In genomic region chr3:95754345-95755206, GRCm38 (mm10) we compare ENCODE assay signal across 8 mouse cellular contexts. TPM values are rescaled to one million over a fixed set of nuclear protein-coding genes. Genes with fewer than 3 reads are reported as not detected.
DNase-seq lines count a peak whose midpoint lies in the region; ATAC-seq lines count a peak whose summit lies in the region.

No protein-coding gene starts in this region.

- WGBS in intestine, embryonic 14.5 days, result under 1% methylated on average over 30 of the region's 30 CpGs

- peak; percentile 83 to 88 for DNase-seq in adrenal gland, adult 18-20 months (ENCODE audit: low spot score in 2 of 2)
- peak; percentile 93 for DNase-seq in embryo, embryonic 11 days
- peak; percentile 93 for DNase-seq in gastrocnemius, postnatal 25 days
- DNase-seq in intestine, embryonic 14.5 days (ENCODE audit: low spot score), result peak; percentile 93
- peak; percentile 97 for DNase-seq in left cerebral cortex, postnatal 14 days (ENCODE audit: low spot score in 2 of 2)
- peak; percentile 92 for DNase-seq in mesoderm, embryonic 11.5 days (ENCODE audit: low read depth, low spot score)
- peak; percentile 91 to 95 for DNase-seq in right cerebral cortex, postnatal 36 days (ENCODE audit: low spot score in 2 of 2)
- peak; percentile 93 for DNase-seq in yolk sac, embryonic 10.5 days (ENCODE audit: low spot score)

- H3K9ac ChIP-seq in intestine, embryonic 14.5 days (ENCODE audit: low read length), result peak overlapping the region; percentile 71

- H3K4me1 ChIP-seq in intestine, embryonic 14.5 days (replicated peaks; ENCODE audit: control insufficient read depth, insufficient read depth, low read length), result peaks cover 3% of the 10 kb centered on the region; the same call in 1 of the 2 replicates

- H3K27me3 ChIP-seq in intestine, embryonic 14.5 days (replicated peaks; ENCODE audit: control insufficient read depth, insufficient read depth, low read length), result no peaks in the 10 kb centered on the region

- ATAC-seq in intestine, embryonic 14.5 days (replicated peaks; ENCODE audit: low FRiP score, low TSS enrichment, low read depth), result peak; percentile 95

- H3K36me3 ChIP-seq in intestine, embryonic 14.5 days (ENCODE audit: control insufficient read depth, insufficient read depth, low read length), result peaks cover 27% of the 10 kb centered on the region

- peak overlapping the region; percentile 29; the same call in 1 of the 2 replicates for H3K27ac ChIP-seq in intestine, embryonic 14.5 days (ENCODE audit: low read depth)

- H3K4me2 ChIP-seq in intestine, embryonic 14.5 days (ENCODE audit: low read length), result peak overlapping the region; percentile 76

- H3K4me3 ChIP-seq in intestine, embryonic 14.5 days (ENCODE audit: low read depth, low read length), result peak overlapping the region; percentile 93

- intact Hi-C loops in left cerebral cortex, postnatal 14 days (cut with DNase I), result no loop called here

- H3K9me3 ChIP-seq in intestine, embryonic 14.5 days (ENCODE audit: control insufficient read depth, low read length), result no peaks in the 10 kb centered on the region

RNA-seq across cellular contexts. Expression of gene Tars2, which starts 5.4 kb away (rescaled TPM):
- 10 to 100 TPM; 45.5 to 52.1 TPM for total RNA-seq in adrenal gland, adult 18-20 months (2021)
- total RNA-seq in gastrocnemius, postnatal 25 days (2021), result 10 to 100 TPM; 25.9 to 26.9 TPM
- polyA plus RNA-seq in intestine, embryonic 14.5 days (2014; fragmentation: Nextera tagmentation; extraction: Ambion mirVana), result 55.4 and 55.8 TPM in 2 replicates
- total RNA-seq in left cerebral cortex, postnatal 14 days (2021), result 10 to 100 TPM; 37.3 to 40.8 TPM

RNA-seq across cellular contexts. Expression of gene Ecm1, which starts 15.2 kb away (rescaled TPM):
- 100 to 1,000 TPM; 427 to 665 TPM for total RNA-seq in adrenal gland, adult 18-20 months (2021)
- total RNA-seq in gastrocnemius, postnatal 25 days (2021), result 10 to 100 TPM; 14.0 to 26.6 TPM
- 23.2 and 26.3 TPM in 2 replicates for polyA plus RNA-seq in intestine, embryonic 14.5 days (2014; fragmentation: Nextera tagmentation; extraction: Ambion mirVana)
- 10 to 100 TPM; 11.4 to 13.2 TPM for total RNA-seq in left cerebral cortex, postnatal 14 days (2021)

Comparison
In these comparisons a context has a peak if more than half of its experiments do, and no peak if none do; other contexts are left out.
1. Peak in every context shown above with its lines: DNase-seq, ATAC-seq, H3K4me3 ChIP-seq and H3K27ac ChIP-seq.
2. RNA of gene Ecm1, which starts 15.2 kb away (total RNA-seq): 427 to 665 TPM in adrenal gland, adult 18-20 months; 14.0 to 26.6 TPM in gastrocnemius, postnatal 25 days and 11.4 to 13.2 TPM in left cerebral cortex, postnatal 14 days; every median in the first group is over 10 times any median in the second.